Mouse (Mus musculus): Measurements from ENCODE around the gene Itga4. TPM values are rescaled to one million over a fixed set of nuclear protein-coding genes. Genes with fewer than 3 reads are reported as not detected.

The Itga4 gene
- 1 to 10 TPM; 2.8 to 3.9 TPM for total RNA-seq (2021)
- long read RNA-seq, experiment 1, result 0 reads
- long read RNA-seq, experiment 2, result 0 reads

- intact Hi-C loops (cut with DNase I), result no loop called here
Measured at GRCm38 (mm10) chr2:79255192-79256000, at the start of gene Itga4. Gene Itga4, plus strand, starts transcription at chr2:79255426.

DNA sequence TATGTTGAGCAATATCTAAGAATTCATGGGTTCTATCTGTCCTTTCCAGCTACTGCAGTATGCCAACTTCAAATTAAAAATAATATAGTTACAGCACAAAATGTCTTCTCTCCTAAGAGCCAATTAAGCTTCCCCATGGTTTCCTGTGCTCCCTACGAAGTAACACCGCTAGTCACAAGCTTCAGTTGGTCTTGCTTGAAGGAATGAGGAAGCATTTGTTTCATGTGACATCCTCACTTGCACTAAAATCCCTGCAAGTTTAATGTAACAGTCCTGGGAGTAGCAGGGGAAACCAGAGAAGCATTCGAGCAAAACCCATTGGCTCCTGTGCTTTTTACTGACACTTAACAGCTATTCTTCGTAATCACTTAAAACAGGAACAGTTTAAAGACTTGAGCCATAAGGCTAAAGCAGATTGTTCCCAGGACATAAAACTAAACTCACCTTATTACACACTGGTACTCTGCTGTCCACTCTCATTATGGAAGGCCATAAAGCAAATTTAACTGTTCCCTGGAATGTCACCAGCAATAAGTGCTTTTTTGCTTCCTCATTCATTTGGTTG is 49.0 kb upstream of the Itga4 start:
- intact Hi-C loops (cut with DNase I), result no loop called here
- DNase-seq, result no peak

More at GRCm38 (mm10) chr2:79255192-79256000, at the start of gene Itga4:
- DNase-seq, result peak; percentile 29 to 42

DNA sequence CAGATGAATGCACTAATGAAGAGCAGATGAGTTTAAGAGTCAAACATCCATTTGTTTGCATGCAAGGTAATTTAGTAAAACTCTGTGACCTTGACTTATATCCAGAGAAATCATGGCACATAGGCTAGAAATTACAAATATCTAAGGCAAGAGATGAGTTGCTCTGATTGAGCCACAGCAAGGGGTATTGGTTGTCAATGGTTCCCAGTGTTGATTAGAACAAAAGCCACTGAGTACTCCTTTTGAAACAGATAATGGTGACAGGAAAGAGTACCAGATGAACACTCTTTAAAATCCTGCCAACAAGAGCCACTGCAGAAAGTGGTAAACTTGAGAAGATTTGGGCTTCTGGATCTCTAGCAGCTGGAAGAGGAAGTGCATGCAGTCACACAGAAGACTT is 40.2 kb upstream of the Itga4 start:
- intact Hi-C loops (cut with DNase I), result no loop called here
- DNase-seq, result no peak

DNA sequence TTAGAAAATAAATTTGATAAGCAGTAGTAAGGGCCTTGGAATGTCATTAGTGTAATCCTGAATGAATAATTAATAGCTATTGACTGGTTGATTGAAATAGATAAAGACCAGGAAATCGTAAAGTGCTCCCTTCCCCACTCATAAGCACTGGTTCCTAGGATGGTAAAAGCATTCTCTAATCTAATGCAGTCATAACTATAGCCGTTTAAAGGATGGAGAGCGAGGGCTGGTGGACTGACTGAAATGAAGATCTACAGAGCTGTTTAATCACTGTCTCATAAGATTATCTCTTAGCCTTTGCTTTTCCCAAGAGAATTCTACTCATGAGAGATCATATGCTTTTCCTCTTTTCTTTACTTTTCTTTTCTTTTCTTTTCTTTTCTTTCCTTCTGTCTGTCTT is 39.7 kb upstream of the Itga4 start:
- intact Hi-C loops (cut with DNase I), result no loop called here
- no peak for DNase-seq

- DNase-seq, result no peak
- intact Hi-C loops (cut with DNase I), result no loop called here
Measured at GRCm38 (mm10) chr2:79224714-79225426, 30.4 kb upstream of the Itga4 start.

- intact Hi-C loops (cut with DNase I), result no loop called here
- no peak for DNase-seq
Measured at GRCm38 (mm10) chr2:79227805-79228241, 27.4 kb upstream of the Itga4 start.

- no peak for DNase-seq
- intact Hi-C loops (cut with DNase I), result no loop called here
Measured at GRCm38 (mm10) chr2:79231056-79231949, 23.9 kb upstream of the Itga4 start.

DNA sequence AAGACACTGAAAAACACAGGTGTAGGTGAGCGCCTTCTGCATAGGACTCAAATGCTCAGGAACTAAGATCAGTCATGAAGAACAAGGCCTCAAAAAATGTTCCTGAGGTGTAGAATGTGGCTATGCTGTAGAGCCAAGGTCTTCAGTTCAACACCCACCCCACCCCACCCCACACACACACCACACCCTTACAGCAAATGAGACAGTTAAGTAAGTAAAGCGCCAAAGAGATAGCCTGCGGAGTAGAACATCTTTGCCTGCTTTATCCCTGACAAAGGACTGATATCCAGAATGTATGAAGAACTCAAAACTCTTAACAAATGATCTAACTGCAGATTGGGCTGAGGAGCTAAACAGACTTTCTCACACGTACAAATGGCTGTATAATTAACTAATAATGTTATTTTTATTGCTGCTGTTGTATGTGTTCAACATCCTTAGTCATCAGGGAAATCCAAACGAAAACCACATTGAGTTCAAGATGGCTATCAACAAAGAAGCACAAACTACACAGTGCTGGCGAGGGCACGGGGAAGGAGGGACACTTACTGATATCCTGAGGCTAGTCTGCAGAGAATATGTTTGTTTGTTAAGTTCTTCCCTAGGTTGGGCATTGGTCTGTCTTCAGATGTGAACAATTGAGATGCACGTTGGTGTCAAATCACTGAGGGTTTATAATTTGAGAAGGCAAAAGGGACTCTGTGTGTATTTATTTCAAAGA is 19.3 kb upstream of the Itga4 start:
- intact Hi-C loops (cut with DNase I), result no loop called here
- DNase-seq, result no peak

- DNase-seq, result no peak
- intact Hi-C loops (cut with DNase I), result no loop called here
Measured at GRCm38 (mm10) chr2:79237216-79237615, 18.0 kb upstream of the Itga4 start.

DNA sequence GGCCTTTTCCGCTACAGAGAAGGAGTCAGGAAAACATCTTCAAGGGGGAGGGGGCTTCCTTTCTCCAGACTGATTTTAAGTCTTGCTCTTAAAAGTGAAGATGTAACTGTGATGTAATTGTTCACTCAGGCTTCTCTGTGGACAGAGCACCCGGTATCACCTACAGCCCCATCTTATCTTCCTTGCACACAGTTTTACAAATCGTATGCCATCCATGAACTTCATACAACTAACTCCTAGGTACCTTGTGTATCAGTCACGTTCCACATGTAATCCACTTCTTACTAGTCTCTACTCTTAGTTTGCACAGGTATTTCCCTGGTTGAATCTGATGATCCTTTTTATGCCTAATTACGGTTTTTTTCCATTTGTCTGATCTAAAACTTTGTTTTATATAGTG is 10.9 kb upstream of the Itga4 start:
- DNase-seq, result no peak
- intact Hi-C loops (cut with DNase I), result no loop called here

DNA sequence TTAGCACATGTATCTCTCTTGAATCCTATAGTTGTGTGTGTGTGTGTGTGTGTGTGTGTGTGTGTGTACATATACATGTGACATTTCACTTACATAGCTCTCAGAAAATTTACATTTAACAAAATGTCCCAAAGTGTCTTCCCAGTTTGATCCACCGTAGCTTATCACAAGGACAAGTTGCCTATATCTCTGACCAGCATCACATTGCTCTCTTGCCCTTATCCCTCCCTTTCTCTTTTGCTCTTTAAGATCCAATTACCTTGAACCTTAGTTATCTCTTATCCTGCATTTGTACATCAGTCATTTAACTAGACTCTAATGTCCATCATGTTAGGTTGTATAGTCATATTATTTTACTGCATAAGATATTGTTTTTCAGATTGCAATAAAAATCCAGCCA is 10.5 kb upstream of the Itga4 start:
- intact Hi-C loops (cut with DNase I), result no loop called here
- no peak for DNase-seq

GRCm38 (mm10) chr2:79248283-79248682 is 6.9 kb upstream of the Itga4 start:
- intact Hi-C loops (cut with DNase I), result no loop called here
- no peak for DNase-seq

GRCm38 (mm10) chr2:79250510-79250909 is 4.7 kb upstream of the Itga4 start:
- intact Hi-C loops (cut with DNase I), result no loop called here
- DNase-seq, result no peak

- no peak for DNase-seq
- intact Hi-C loops (cut with DNase I), result no loop called here
Measured at GRCm38 (mm10) chr2:79253754-79254197, 1.4 kb upstream of the Itga4 start.

GRCm38 (mm10) chr2:79254588-79255191 is 536 bp upstream of the Itga4 start:
- intact Hi-C loops (cut with DNase I), result no loop called here
- DNase-seq, result no peak

- DNase-seq, result peak in 1 of 2 experiments; percentile 17
- intact Hi-C loops (cut with DNase I), result no loop called here
Measured at GRCm38 (mm10) chr2:79256001-79256339, 744 bp downstream of the Itga4 start.

DNA sequence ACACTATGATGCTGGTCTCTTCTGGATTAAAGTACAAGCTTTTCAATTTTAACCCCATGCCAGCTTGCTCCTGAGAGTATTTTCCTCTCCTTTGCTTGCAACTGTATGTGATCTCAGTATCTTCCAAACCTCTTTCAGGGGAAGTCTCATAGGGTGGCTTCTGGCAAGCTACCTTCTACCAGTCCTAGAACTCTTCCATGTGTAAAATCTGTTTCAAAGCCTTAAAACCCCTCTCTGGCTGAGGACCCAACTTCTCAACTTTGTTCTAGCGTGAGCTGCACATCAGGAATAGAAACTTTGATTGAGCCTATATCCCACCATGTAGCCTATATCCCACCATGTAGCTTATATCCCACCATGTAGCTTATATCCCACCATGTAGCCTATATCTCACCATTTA is 1.1 kb downstream of the Itga4 start:
- no peak for DNase-seq
- intact Hi-C loops (cut with DNase I), result no loop called here

GRCm38 (mm10) chr2:79256880-79257279 is 1.7 kb downstream of the Itga4 start:
- no peak for DNase-seq
- intact Hi-C loops (cut with DNase I), result no loop called here

GRCm38 (mm10) chr2:79257411-79257810 is 2.2 kb downstream of the Itga4 start:
- intact Hi-C loops (cut with DNase I), result no loop called here
- DNase-seq, result no peak

Measured in gastrocnemius, postnatal 36 days (tissue).